Mouse (Mus musculus) thymus, adult 2 months (tissue): ENCODE measurements around the gene Cped1. TPM values are rescaled to one million over a fixed set of nuclear protein-coding genes. Genes with fewer than 3 reads are reported as not detected.

Experiments used
- DNase-seq: peaks from one replicate; pipeline ENCODE4 v3.0.0; 2021
- H3K27ac ChIP-seq: fragments of 200-500 bp; 2 replicates; pipeline ENCODE4 v1.5.1; 2012; ENCODE audit warnings: low read length, control low read depth; ENCODE audit not compliant: control insufficient read depth, insufficient read depth
- H3K27me3 ChIP-seq: fragments of 200-500 bp; 2 replicates; pipeline ENCODE4 v1.6.1; 2012; ENCODE audit warnings: mild to moderate bottlenecking, low read length, moderate library complexity, mixed read lengths; ENCODE audit not compliant: control insufficient read depth, insufficient read depth
- H3K36me3 ChIP-seq: fragments of 200-500 bp; 2 replicates; pipeline ENCODE4 v1.6.1; 2012; ENCODE audit warnings: mild to moderate bottlenecking, low read length, moderate library complexity; ENCODE audit not compliant: control insufficient read depth, insufficient read depth
- H3K4me1 ChIP-seq: fragments of 200-500 bp; replicated peaks from 2 replicates; pipeline ENCODE4 v1.6.1; 2012; ENCODE audit warnings: low read length; ENCODE audit not compliant: control insufficient read depth, insufficient read depth
- H3K4me3 ChIP-seq: fragments of 200-500 bp; 2 replicates; pipeline ENCODE4 v1.5.1; 2012; ENCODE audit warnings: mild to moderate bottlenecking, low read length, control low read depth, moderate library complexity; ENCODE audit not compliant: control insufficient read depth, insufficient read depth
- CTCF ChIP-seq: fragments of 200-500 bp; IDR thresholded peaks from 2 replicates; pipeline ENCODE4 v1.5.1; 2012; ENCODE audit warnings: mild to moderate bottlenecking, control low read depth, low read length, moderate library complexity, borderline replicate concordance; ENCODE audit not compliant: control insufficient read depth, poor library complexity, insufficient read depth; ENCODE audit errors: extremely low read depth
- POLR2A ChIP-seq: fragments of 200-500 bp; IDR thresholded peaks from 2 replicates; pipeline ENCODE4 v1.6.1; 2012; ENCODE audit warnings: mild to moderate bottlenecking, low read length, control low read depth, moderate library complexity; ENCODE audit not compliant: control insufficient read depth, poor library complexity, insufficient read depth; ENCODE audit errors: extremely low read depth
- WGBS: fragments of 180-500 bp; shearing (Covaris S2); methylation state at CpG from one replicate; pipeline ENCODE4 v1.1.7; 2018; 5-methylcytosine and 5-hydroxymethylcytosine counted together
- polyA plus RNA-seq: library from polyadenylated mRNA; depleted of rRNA; stranded (reverse); fragments of >200 nt; gene quantifications from 2 replicates; pipeline ENCODE4 v1.2.3, GENCODE M21; 2012

Gene Cped1
- polyA plus RNA-seq, 1 experiment, result 1.7 TPM

- no peaks in the 10 kb centered on the region for H3K4me1 ChIP-seq
- DNase-seq, result no peak
- WGBS, result 95% methylated on average over 5 of the region's 5 CpGs
- no peaks in the 10 kb centered on the region for H3K36me3 ChIP-seq
- TF ChIP-seq CTCF (no peak), POLR2A (no peak)
- H3K27me3 ChIP-seq, result no peaks in the 10 kb centered on the region
- no peak overlapping the region for H3K27ac ChIP-seq
- H3K4me3 ChIP-seq, result no peak overlapping the region
Measured at GRCm38 (mm10) chr6:22020696-22021095, 35.0 kb downstream of the Cped1 start.

- TF ChIP-seq CTCF (no peak), POLR2A (no peak)
- no peak for DNase-seq
- WGBS, result 96% methylated on average over 3 of the region's 3 CpGs
- Histone ChIP-seq H3K27ac (no peak overlapping the region), H3K4me3 (no peak overlapping the region), H3K27me3 (no peaks in the 10 kb centered on the region), H3K36me3 (no peaks in the 10 kb centered on the region), H3K4me1 (no peaks in the 10 kb centered on the region)
Measured at GRCm38 (mm10) chr6:22021315-22021714, 35.6 kb downstream of the Cped1 start.

- Histone ChIP-seq H3K4me3 (no peak overlapping the region), H3K4me1 (no peaks in the 10 kb centered on the region), H3K27ac (no peak overlapping the region), H3K27me3 (no peaks in the 10 kb centered on the region), H3K36me3 (no peaks in the 10 kb centered on the region)
- WGBS, result 94% methylated on average over 2 of the region's 2 CpGs
- no peak for DNase-seq
- TF ChIP-seq POLR2A (no peak), CTCF (no peak)
Measured at GRCm38 (mm10) chr6:22024168-22024567, 38.5 kb downstream of the Cped1 start.

GRCm38 (mm10) chr6:22025584-22026357, 40.1 kb downstream of the Cped1 start:
- no peak for TF ChIP-seq CTCF
- no peak for TF ChIP-seq POLR2A
- no peak overlapping the region for H3K27ac ChIP-seq
- no peaks in the 10 kb centered on the region for H3K4me1 ChIP-seq
- DNase-seq, result no peak
- no peak overlapping the region for H3K4me3 ChIP-seq
- no peaks in the 10 kb centered on the region for H3K27me3 ChIP-seq
- no peaks in the 10 kb centered on the region for H3K36me3 ChIP-seq
- WGBS, result 22% methylated on average over 17 of the region's 17 CpGs

GRCm38 (mm10) chr6:22026358-22026673, 40.6 kb downstream of the Cped1 start:
- Histone ChIP-seq H3K27ac (no peak overlapping the region), H3K4me3 (no peak overlapping the region), H3K36me3 (no peaks in the 10 kb centered on the region), H3K27me3 (no peaks in the 10 kb centered on the region), H3K4me1 (no peaks in the 10 kb centered on the region)
- WGBS, result 14% methylated on average over 4 of the region's 4 CpGs
- DNase-seq, result no peak
- no peak for TF ChIP-seq POLR2A
- no peak for TF ChIP-seq CTCF

GRCm38 (mm10) chr6:22026761-22027594, 41.3 kb downstream of the Cped1 start:
- H3K4me3 ChIP-seq, result no peak overlapping the region
- no peak for TF ChIP-seq POLR2A
- no peak for TF ChIP-seq CTCF
- no peaks in the 10 kb centered on the region for H3K27me3 ChIP-seq
- H3K4me1 ChIP-seq, result no peaks in the 10 kb centered on the region
- WGBS, result 91% methylated on average over 9 of the region's 9 CpGs
- no peaks in the 10 kb centered on the region for H3K36me3 ChIP-seq
- no peak for DNase-seq
- H3K27ac ChIP-seq, result no peak overlapping the region
